Mouse (Mus musculus): Measurements from ENCODE around the gene Grem2. TPM values are rescaled to one million over a fixed set of nuclear protein-coding genes. Genes with fewer than 3 reads are reported as not detected.

The Grem2 gene
- total and polyA plus RNA-seq, 2 experiments from 2014 or later: 4.6 to 23.3 TPM

DNA sequence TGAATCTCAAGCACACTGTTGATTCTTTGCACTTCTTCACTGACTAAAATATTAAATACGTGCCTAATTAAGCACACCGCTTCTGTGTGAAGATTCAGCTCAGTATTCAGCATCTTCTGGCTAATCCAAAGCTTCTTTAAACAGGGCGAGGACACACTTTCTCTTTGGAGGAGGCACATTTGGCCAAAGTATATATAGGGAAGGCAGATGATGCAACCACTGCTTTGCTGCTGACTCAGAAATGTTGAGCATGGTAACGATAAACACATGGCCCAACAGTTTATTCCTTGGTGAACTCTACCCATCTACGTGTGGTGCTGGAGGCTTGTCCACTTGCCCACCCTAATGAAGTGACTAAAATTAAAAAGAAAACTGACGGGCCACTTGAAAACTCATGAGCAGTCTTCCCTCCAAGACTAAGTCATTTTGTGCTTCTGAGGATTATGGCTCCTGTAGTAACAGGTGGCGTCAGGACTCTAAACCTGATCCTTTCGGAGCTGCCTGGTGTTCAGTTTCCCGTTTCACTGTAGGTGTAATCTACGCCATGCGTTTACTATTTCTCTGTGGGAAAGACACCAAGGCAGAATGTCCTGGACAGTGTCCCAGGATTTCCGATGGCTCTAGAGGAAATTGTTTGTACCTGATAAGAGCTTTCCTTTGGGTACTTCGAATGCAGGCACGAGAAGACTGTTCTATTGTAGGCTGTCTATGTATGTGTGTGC, 32.8 kb downstream of the Grem2 start:
- no peak overlapping the region for H3K4me2 ChIP-seq (ENCODE audit: low read depth, low read length, poor library complexity, severe bottlenecking)
- H3K4me1 ChIP-seq (ENCODE audit: insufficient read depth, low read length): no peaks in the 10 kb centered on the region
- no peaks in the 10 kb centered on the region for H3K9me3 ChIP-seq (ENCODE audit: low read length)
- 90% methylated on average over 14 of the region's 14 CpGs for WGBS
- TF ChIP-seq CTCF (IDR thresholded peaks at IDR 0.05): no peak
- no peaks in the 10 kb centered on the region for H3K27me3 ChIP-seq (ENCODE audit: insufficient read depth, low read length)
- no peak for ATAC-seq (ENCODE audit: low FRiP score)
- H3K36me3 ChIP-seq (ENCODE audit: insufficient read depth, low read length): no peaks in the 10 kb centered on the region
- no peak overlapping the region for H3K27ac ChIP-seq (ENCODE audit: low read depth, low read length)
- DNase-seq (ENCODE audit: low spot score): no peak
- H3K9ac ChIP-seq (replicated peaks; ENCODE audit: low read length, poor library complexity, severe bottlenecking): no peak overlapping the region
- H3K4me3 ChIP-seq (ENCODE audit: low read depth, low read length): no peak overlapping the region

GRCm38 (mm10) chr1:174888073-174888472, 33.5 kb downstream of the Grem2 start:
- H3K27me3 ChIP-seq (ENCODE audit: insufficient read depth, low read length): no peaks in the 10 kb centered on the region
- WGBS: 100% methylated on average over 1 of the region's 1 CpGs

GRCm38 (mm10) chr1:174882496-174882895, 39.1 kb downstream of the Grem2 start:
- 95% methylated on average over 1 of the region's 1 CpGs for WGBS
- H3K9me3 ChIP-seq (ENCODE audit: low read length): no peaks in the 10 kb centered on the region
- H3K27ac ChIP-seq (ENCODE audit: low read depth, low read length): no peak overlapping the region
- H3K27me3 ChIP-seq (ENCODE audit: insufficient read depth, low read length): no peaks in the 10 kb centered on the region
- H3K4me1 ChIP-seq (ENCODE audit: insufficient read depth, low read length): no peaks in the 10 kb centered on the region
- ATAC-seq (ENCODE audit: low FRiP score) (no peak), DNase-seq (ENCODE audit: low spot score) (no peak)
- H3K4me3 ChIP-seq (ENCODE audit: low read depth, low read length): no peak overlapping the region
- TF ChIP-seq CTCF (IDR thresholded peaks at IDR 0.05): no peak
- no peaks in the 10 kb centered on the region for H3K36me3 ChIP-seq (ENCODE audit: insufficient read depth, low read length)
- no peak overlapping the region for H3K4me2 ChIP-seq (ENCODE audit: low read depth, low read length, poor library complexity, severe bottlenecking)
- no peak overlapping the region for H3K9ac ChIP-seq (replicated peaks; ENCODE audit: low read length, poor library complexity, severe bottlenecking)

More at GRCm38 (mm10) chr1:174888073-174888472, 33.5 kb downstream of the Grem2 start:
- Histone ChIP-seq H3K27ac (ENCODE audit: low read depth, low read length) (no peak overlapping the region), H3K4me2 (ENCODE audit: low read depth, low read length, poor library complexity, severe bottlenecking) (no peak overlapping the region), H3K4me3 (ENCODE audit: low read depth, low read length) (no peak overlapping the region), H3K9ac (replicated peaks; ENCODE audit: low read length, poor library complexity, severe bottlenecking) (no peak overlapping the region), H3K4me1 (ENCODE audit: insufficient read depth, low read length) (no peaks in the 10 kb centered on the region), H3K9me3 (ENCODE audit: low read length) (no peaks in the 10 kb centered on the region), H3K36me3 (ENCODE audit: insufficient read depth, low read length) (no peaks in the 10 kb centered on the region)
- no peak for TF ChIP-seq CTCF (IDR thresholded peaks at IDR 0.05)
- DNase-seq (ENCODE audit: low spot score): no peak
- no peak for ATAC-seq (ENCODE audit: low FRiP score)

GRCm38 (mm10) chr1:174875173-174875572, 46.4 kb downstream of the Grem2 start:
- 86% methylated on average over 4 of the region's 4 CpGs for WGBS
- Histone ChIP-seq H3K36me3 (ENCODE audit: insufficient read depth, low read length) (no peaks in the 10 kb centered on the region), H3K4me3 (ENCODE audit: low read depth, low read length) (no peak overlapping the region), H3K27me3 (ENCODE audit: insufficient read depth, low read length) (no peaks in the 10 kb centered on the region), H3K4me1 (ENCODE audit: insufficient read depth, low read length) (no peaks in the 10 kb centered on the region), H3K27ac (ENCODE audit: low read depth, low read length) (no peak overlapping the region), H3K9me3 (ENCODE audit: low read length) (no peaks in the 10 kb centered on the region), H3K4me2 (ENCODE audit: low read depth, low read length, poor library complexity, severe bottlenecking) (no peak overlapping the region), H3K9ac (replicated peaks; ENCODE audit: low read length, poor library complexity, severe bottlenecking) (no peak overlapping the region)
- ATAC-seq (ENCODE audit: low FRiP score) (no peak), DNase-seq (ENCODE audit: low spot score) (no peak)
- no peak for TF ChIP-seq CTCF (IDR thresholded peaks at IDR 0.05)

- no peaks in the 10 kb centered on the region for H3K9me3 ChIP-seq (ENCODE audit: low read length)
- no peaks in the 10 kb centered on the region for H3K36me3 ChIP-seq (ENCODE audit: insufficient read depth, low read length)
- DNase-seq (ENCODE audit: low spot score): peak; percentile 17
- WGBS: 60% methylated on average over 10 of the region's 10 CpGs
- no peak overlapping the region for H3K9ac ChIP-seq (replicated peaks; ENCODE audit: low read length, poor library complexity, severe bottlenecking)
- no peak for TF ChIP-seq CTCF (IDR thresholded peaks at IDR 0.05)
- no peak for ATAC-seq (ENCODE audit: low FRiP score)
- H3K27me3 ChIP-seq (ENCODE audit: insufficient read depth, low read length): no peaks in the 10 kb centered on the region
- no peaks in the 10 kb centered on the region for H3K4me1 ChIP-seq (ENCODE audit: insufficient read depth, low read length)
- H3K27ac ChIP-seq (ENCODE audit: low read depth, low read length): no peak overlapping the region
- H3K4me3 ChIP-seq (ENCODE audit: low read depth, low read length): no peak overlapping the region
- H3K4me2 ChIP-seq (ENCODE audit: low read depth, low read length, poor library complexity, severe bottlenecking): no peak overlapping the region
Measured at GRCm38 (mm10) chr1:174860407-174861118, 61.1 kb downstream of the Grem2 start.

GRCm38 (mm10) chr1:174856188-174856587, 65.4 kb downstream of the Grem2 start:
- Histone ChIP-seq H3K9me3 (ENCODE audit: low read length) (no peaks in the 10 kb centered on the region), H3K4me2 (ENCODE audit: low read depth, low read length, poor library complexity, severe bottlenecking) (no peak overlapping the region), H3K9ac (replicated peaks; ENCODE audit: low read length, poor library complexity, severe bottlenecking) (no peak overlapping the region), H3K36me3 (ENCODE audit: insufficient read depth, low read length) (no peaks in the 10 kb centered on the region), H3K27me3 (ENCODE audit: insufficient read depth, low read length) (no peaks in the 10 kb centered on the region), H3K4me3 (ENCODE audit: low read depth, low read length) (no peak overlapping the region), H3K27ac (ENCODE audit: low read depth, low read length) (no peak overlapping the region), H3K4me1 (ENCODE audit: insufficient read depth, low read length) (no peaks in the 10 kb centered on the region)
- no peak for ATAC-seq (ENCODE audit: low FRiP score)
- WGBS: 75% methylated on average over 2 of the region's 2 CpGs
- DNase-seq (ENCODE audit: low spot score): no peak
- TF ChIP-seq CTCF (IDR thresholded peaks at IDR 0.05): no peak

All from midbrain, postnatal 0 days (tissue).